Mouse (Mus musculus) megakaryocyte progenitor cell, adult 5-6 weeks (primary cell): ENCODE measurements around the gene Art3. TPM values are rescaled to one million over a fixed set of nuclear protein-coding genes. Genes with fewer than 3 reads are reported as not detected.

ENCODE experiments used
- ATAC-seq: replicated peaks from 2 replicates; pipeline ENCODE4 v1.8.0; 2016; ENCODE audit warnings: mild to moderate bottlenecking, moderate TSS enrichment, inconsistent platforms; ENCODE audit not compliant: poor library complexity
- total RNA-seq, 2 experiments: library from RNA; stranded (forward) in 1 of 2; stranded (reverse) in 1 of 2; fragments of 157-497, 149-512 nt in 1 of 2; fragments of 200-1000 nt in 1 of 2; gene quantifications; 2 replicates each; pipeline versions ENCODE4 v1.2.3 to v1.2.4; 2015 to 2017

The Art3 gene
- 1.2 and 1.5 TPM in 2 replicates for total RNA-seq (2015)
- total RNA-seq (2017): 0.54 TPM in 1 of 2 replicates, not detected in the other

DNA sequence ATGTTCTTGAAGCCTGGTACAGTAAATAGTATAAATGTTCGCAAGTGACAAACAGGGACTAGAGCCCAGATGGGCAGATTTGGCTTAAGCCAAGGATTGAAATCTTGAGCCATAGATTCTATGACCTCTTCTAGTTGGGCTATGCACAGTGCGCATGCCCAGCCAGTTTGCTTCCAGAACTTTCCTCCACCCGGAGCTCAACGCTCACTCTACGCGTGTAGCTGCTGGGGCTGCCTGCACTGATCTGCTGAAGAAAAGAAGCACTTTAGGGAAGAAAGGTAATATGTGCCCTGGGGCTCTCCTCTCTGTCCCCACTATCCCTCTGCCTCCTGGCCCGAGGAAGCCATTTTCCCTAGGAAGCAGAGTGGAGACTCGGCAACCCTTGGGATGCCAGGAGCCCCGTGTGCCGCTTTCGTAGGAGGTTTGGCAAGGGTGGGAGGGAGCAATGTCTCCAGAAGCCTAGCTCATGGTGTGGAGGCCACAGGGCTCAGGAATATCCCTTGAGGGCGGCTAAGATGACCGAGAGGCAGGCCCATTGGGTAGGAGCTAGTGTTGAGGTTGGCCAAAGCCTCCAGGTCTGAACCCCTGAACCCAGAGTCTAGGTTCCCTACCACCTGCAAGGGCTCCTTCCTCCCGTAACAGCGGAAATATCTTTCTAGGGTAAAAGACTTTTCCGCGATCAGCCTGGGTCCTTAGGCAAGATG lies at the start of gene Art3:
Art3 (plus strand) TSS at position 193 of the 704 bp plus-strand sequence.
- ATAC-seq: peak; percentile 43

DNA sequence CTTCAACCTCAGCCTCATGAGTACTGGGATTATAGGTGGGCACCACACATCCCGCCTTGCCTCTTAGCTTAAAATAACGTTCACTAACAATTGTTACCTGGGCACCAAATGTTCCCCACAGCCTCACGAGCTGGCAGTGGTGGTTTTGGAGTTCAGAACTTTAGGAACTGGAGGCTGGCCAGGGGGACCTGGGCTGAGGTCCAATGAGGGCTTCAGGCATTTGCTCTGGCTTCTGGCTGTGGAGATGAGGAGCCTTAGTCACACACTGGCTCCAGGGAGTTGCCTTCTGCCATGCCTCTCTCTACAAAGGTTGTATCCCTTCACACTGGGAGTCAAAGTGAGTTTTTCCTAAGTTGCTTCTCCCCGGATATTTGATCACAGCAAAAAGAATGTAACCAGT lies 49.1 kb upstream of the Art3 start:
- no peak for ATAC-seq

DNA sequence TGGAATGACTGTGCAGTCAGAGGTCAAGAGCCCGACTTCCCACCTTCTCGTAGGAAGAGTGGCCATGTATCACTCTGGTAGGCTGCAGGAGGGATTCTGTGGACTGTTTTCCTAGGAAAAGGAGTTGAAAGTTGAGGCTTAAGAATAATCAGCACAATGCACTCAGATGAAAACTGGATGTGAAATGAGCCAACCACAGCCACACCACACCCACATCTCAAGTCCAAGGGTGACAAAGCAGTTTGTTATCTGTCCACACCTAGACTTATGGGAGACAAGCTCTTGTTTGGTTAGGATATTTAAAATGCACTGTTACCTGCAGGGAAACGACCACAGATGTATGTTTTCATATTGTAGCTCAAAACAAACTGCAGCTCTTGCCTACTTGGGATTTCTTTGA lies 48.5 kb upstream of the Art3 start:
- peak; percentile 70 for ATAC-seq

- no peak for ATAC-seq
Measured at GRCm38 (mm10) chr5:92287840-92288239, 43.8 kb upstream of the Art3 start.

DNA sequence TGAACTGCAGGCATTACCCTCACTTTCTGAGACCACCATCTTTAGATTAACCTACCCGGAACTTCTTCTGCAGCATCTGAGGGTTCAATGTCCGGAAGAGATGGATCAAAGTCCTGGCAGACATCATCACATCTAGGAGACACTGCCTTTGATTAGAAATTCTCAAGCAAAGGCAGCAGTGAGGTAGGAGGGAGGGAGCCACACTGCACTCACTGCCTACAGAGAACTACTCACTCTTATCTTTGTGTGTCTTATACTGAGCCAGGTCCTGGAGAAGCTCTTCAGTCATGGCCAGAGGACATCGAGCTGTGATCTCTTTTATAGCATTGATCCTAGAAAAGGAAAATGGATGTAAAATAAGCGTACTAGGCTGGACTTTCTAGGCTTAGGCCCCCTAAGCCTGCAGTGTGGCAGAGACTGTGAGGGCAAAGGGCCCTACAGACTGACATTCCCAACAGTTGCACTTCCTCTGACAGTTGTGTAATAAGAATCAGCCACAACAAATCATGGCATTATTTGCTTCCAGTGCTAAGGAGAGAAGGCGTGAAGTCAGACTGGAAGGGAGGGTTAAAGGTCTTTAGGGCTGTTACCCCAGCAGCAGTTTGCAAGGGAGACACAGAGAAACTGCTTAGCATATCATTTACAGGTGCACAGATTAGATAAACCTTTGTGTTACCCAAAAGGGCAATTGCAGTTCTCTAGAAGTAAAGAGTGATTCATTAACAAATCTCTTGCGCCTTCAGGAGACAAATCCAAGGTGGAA lies 39.8 kb upstream of the Art3 start:
- ATAC-seq: peak; percentile 37; the same call in 1 of the 2 replicates

DNA sequence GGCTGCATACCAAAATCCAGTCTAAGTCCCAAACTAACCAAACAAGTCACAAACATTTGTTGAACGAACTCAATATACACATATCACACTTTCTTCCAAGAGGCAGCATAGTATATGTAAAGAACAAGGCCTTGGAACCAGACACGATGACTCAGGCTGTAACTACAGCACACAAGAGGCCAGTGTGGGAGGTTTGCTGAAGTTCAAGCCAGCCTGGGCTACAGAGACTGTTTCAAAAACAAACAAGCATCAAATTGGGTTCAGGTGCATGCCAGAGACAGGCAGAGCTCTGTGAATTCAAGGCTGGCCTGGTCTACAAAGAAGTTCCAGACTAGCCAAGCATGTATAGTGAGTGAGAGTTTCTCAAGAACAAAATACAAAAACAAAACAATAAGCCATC lies 37.1 kb upstream of the Art3 start:
- ATAC-seq: no peak

GRCm38 (mm10) chr5:92302149-92302840 lies 29.3 kb upstream of the Art3 start:
- ATAC-seq: no peak

DNA sequence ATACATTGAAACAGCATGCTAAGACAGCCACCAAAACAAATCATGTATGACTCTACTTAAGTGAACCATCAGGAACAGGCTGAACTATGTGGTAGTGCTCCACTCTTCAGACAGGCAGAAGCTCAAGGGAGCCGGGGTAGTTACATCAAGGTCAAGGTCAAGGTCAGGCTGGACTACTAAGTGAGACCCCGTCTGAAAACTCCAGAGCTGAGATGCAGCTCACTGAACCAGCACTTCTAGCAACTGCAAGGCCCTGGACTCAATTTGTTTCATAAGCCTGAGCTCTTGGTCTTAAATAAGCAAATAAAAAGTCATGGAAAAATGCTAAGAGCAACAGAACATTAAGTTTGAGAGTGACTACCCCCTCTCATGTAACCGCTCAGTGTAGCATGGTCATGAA lies 27.3 kb upstream of the Art3 start:
- no peak for ATAC-seq

DNA sequence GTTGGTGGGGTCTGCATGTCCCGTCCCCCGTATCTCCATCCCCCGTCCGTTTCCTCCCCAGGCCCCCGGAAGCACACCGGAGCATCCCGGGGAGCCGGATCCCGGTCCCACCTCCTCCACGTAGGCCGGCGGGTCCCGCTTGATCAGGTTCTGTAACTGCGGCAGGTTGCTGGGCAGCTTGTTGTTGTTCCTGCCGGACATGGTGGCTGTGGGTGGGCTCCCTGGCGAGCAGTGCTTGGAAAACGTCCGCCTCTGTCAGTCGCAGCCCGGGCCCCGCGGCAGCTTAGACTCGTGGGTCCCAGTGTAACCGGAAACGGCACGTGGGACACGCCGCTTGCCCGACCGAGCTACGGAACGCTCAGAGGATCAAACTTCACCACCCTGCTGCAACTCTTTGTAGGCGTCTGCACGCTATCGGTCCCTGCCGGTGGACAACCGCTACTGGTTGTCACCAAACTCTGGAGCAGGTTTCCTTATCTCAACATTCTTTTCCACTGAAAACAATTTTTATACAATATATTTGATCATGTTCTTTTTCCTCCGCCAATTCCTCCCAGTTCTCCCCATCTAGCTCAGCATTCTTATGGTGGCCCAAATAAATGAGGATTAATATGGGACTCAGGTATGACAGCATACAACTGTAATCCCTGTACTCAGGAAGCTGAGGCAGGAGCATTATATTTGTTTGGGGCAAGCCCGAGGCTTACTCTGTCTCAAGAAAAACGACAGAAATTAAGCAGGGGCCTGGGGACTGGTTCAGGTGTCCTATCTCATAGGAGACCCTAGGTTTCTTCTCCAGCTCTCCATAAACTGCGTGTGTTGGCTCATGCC lies 21.7 kb upstream of the Art3 start, which contains the start of gene Sdad1:
Sdad1 (minus strand) TSS at position 799 of the 831 bp plus-strand sequence.
- peak; percentile 97 for ATAC-seq

GRCm38 (mm10) chr5:92312046-92312715 lies 19.4 kb upstream of the Art3 start:
- peak; percentile 62 for ATAC-seq

DNA sequence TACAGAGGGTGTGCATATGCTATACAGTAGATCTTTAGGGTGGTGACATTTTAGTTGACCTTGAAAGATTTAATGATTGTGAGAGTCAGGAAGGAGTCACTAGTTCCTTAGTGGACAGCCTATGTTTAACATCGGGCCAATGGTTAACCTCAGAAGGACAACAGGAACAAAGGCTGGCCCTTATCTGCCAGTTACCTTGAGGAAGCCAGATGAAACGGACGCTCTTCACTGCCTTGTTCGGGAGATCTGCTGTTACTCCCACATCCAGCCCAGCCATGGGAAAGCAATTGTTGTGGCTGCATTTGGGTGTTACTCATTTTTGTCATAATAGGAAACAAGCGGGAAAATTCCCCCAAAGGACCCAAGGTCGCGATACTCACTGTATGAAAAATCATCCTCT lies 17.9 kb upstream of the Art3 start:
- no peak for ATAC-seq

DNA sequence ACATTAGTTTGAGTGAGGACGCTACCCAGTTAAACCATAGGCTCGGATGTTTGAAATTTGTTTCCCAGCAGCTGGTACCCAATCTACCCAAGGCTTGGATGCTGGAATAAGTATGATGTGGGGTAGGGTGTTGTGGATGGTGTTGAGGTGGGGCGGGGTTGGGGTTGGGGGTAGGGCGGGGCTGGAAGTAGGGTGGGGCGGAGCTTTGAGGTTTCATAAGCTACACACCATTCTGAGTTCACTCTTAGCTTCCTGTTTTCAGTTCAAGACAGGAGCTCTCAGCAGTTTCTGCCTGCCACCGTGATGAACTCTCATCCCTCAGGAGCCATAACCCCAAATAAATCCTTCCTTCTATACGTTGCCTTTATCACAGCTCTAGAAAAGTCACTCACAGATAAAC lies 13.5 kb upstream of the Art3 start:
- peak; percentile 71 for ATAC-seq

DNA sequence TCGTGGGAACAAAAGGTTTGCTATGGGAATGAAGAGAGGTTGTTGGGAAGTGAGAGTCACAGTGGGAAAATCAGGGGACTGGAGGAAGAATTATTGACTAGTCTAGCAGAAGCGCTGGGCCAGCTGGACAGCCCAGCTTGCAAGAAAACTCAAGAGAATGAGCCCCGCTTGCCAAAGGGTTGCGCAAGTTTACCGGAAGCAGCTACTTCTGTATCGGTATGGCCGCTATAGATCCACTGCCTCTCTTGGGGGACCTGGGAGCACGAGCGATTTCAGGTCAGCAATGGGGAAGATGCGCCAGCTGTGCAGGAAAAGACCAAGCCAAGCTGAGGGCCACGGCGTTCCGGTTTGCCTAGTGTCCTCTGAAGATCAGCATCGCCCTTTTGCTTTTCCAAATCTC lies 13.0 kb upstream of the Art3 start:
- peak; percentile 73 for ATAC-seq

DNA sequence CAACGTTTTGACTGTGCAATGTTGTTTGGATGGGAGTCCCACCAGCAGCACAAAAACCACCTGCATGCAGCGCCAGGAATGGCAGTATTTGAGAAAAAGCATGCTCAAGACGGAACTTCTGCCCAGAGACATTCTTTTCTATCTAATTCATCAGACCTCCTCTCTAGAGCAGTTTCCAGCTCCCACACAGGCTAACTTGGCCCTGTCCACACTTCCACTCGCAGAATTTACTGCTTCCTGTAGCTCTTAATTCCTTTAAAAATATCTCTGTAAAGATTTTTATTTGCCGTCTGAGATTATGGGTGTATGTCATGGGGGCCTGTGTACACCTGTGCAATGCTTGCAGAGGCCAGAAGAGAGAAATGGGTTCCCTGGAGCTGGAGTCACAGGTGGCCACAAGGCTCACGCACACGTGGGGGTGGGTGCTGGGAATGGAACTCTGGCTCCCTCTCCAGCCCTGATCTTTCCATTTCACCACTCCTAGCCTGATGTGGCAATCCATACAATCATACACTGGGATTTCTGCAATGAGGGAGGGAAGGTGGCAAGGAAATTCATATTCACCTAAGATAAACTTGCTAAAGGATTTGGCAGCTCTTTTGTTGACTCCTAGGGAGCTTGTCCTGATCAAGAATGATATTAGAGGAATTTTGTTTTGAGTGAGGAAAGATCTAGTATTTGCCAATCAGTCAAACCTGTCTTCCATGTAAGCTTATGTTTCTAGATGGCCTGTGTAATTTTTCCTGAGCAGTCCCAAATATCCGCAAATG lies 9.8 kb upstream of the Art3 start:
- ATAC-seq: peak; percentile 16; the same call in 1 of the 2 replicates

- ATAC-seq: peak; percentile 27
Measured at GRCm38 (mm10) chr5:92322612-92323011, 9.0 kb upstream of the Art3 start.

DNA sequence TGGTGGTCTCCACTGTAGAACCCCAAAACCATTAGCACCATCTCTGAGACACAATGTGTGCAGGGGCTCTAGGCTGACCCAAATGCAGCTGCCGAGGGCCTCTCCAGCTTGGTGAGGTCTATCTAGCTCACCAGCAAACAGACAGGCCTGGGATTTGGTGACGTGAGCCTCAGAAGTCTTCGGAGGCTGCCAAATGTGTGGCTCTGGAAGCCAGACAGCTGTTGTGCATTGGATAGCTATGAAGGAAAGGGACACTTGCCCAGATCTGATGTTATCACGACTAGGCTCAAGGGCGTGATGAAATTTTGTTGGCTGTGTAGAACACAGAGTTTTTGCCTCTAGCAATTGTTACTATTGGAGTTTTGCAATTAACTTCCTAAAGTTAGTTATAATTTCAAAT lies 8.4 kb upstream of the Art3 start:
- ATAC-seq: peak; percentile 13; the same call in 1 of the 2 replicates

- ATAC-seq: peak; percentile 45
Measured at GRCm38 (mm10) chr5:92327367-92327766, 4.3 kb upstream of the Art3 start.

GRCm38 (mm10) chr5:92327929-92328328 lies 3.7 kb upstream of the Art3 start, which contains the start of gene Cxcl9:
Cxcl9 (minus strand) TSS chr5:92328079.
- no peak for ATAC-seq

GRCm38 (mm10) chr5:92331122-92331521 lies 505 bp upstream of the Art3 start:
- ATAC-seq: peak; percentile 49
